Mouse (Mus musculus): ENCODE data around the gene Nme1. TPM values are rescaled to one million over a fixed set of nuclear protein-coding genes. Genes with fewer than 3 reads are reported as not detected.

Nme1 gene
- polyA plus RNA-seq, 1 experiment from 2014 or later, result 444 TPM

GRCm38 (mm10) chr11:93969171-93969570 lies 850 bp upstream of the Nme1 start:
- ATAC-seq (ENCODE audit: low read depth), result no peak
- Histone ChIP-seq H3K9ac (replicated peaks; ENCODE audit: low read depth, low read length) (no peak overlapping the region), H3K4me1 (ENCODE audit: control insufficient read depth, insufficient read depth, low read length) (no peaks in the 10 kb centered on the region), H3K27ac (ENCODE audit: low read depth, low read length) (no peak overlapping the region), H3K9me3 (ENCODE audit: control insufficient read depth, low read length) (no peaks in the 10 kb centered on the region), H3K4me2 (ENCODE audit: low read depth, low read length) (no peak overlapping the region), H3K27me3 (ENCODE audit: control insufficient read depth, insufficient read depth, low read length) (no peaks in the 10 kb centered on the region), H3K4me3 (ENCODE audit: low read depth, low read length) (no peak overlapping the region), H3K36me3 (ENCODE audit: control insufficient read depth, insufficient read depth, low read length) (peaks cover 8% of the 10 kb centered on the region)
- 94% methylated on average over 6 of the region's 6 CpGs for WGBS

GRCm38 (mm10) chr11:93968848-93969128 lies 467 bp upstream of the Nme1 start:
- 0 out of 2 replicates have a peak overlapping the region, but pooled peaks have one; percentile 8 for H3K9ac ChIP-seq (replicated peaks; ENCODE audit: low read depth, low read length)
- WGBS, result 50% methylated on average over 6 of the region's 6 CpGs
- peak overlapping the region; percentile 33 for H3K4me2 ChIP-seq (ENCODE audit: low read depth, low read length)

GRCm38 (mm10) chr11:93967381-93967780 lies 940 bp downstream of the Nme1 start:
- Histone ChIP-seq H3K36me3 (ENCODE audit: control insufficient read depth, insufficient read depth, low read length) (peaks cover 22% of the 10 kb centered on the region), H3K27me3 (ENCODE audit: control insufficient read depth, insufficient read depth, low read length) (no peaks in the 10 kb centered on the region), H3K4me3 (ENCODE audit: low read depth, low read length) (peak overlapping the region; percentile 79), H3K27ac (ENCODE audit: low read depth, low read length) (peak overlapping the region; percentile 84), H3K9me3 (ENCODE audit: control insufficient read depth, low read length) (no peaks in the 10 kb centered on the region), H3K4me1 (ENCODE audit: control insufficient read depth, insufficient read depth, low read length) (no peaks in the 10 kb centered on the region), H3K4me2 (ENCODE audit: low read depth, low read length) (peak overlapping the region; percentile 69), H3K9ac (replicated peaks; ENCODE audit: low read depth, low read length) (peak overlapping the region; percentile 74)
- whole genome bisulfite sequencing, result 4% methylated on average over 11 of the region's 11 CpGs
- no peak for ATAC-seq (ENCODE audit: low read depth)

More at GRCm38 (mm10) chr11:93968848-93969128, 467 bp upstream of the Nme1 start:
- Histone ChIP-seq H3K4me3 (ENCODE audit: low read depth, low read length) (peak overlapping the region; percentile 79), H3K36me3 (ENCODE audit: control insufficient read depth, insufficient read depth, low read length) (peaks cover 10% of the 10 kb centered on the region), H3K9me3 (ENCODE audit: control insufficient read depth, low read length) (no peaks in the 10 kb centered on the region), H3K27me3 (ENCODE audit: control insufficient read depth, insufficient read depth, low read length) (no peaks in the 10 kb centered on the region), H3K27ac (ENCODE audit: low read depth, low read length) (peak overlapping the region; percentile 79), H3K4me1 (ENCODE audit: control insufficient read depth, insufficient read depth, low read length) (no peaks in the 10 kb centered on the region)
- no peak for ATAC-seq (ENCODE audit: low read depth)

GRCm38 (mm10) chr11:93965391-93965790 lies 2.9 kb downstream of the Nme1 start:
- WGBS, result 95% methylated on average over 6 of the region's 6 CpGs

GRCm38 (mm10) chr11:93963013-93963412 lies 5.3 kb downstream of the Nme1 start:
- Histone ChIP-seq H3K9ac (replicated peaks; ENCODE audit: low read depth, low read length) (no peak overlapping the region), H3K4me1 (ENCODE audit: control insufficient read depth, insufficient read depth, low read length) (no peaks in the 10 kb centered on the region), H3K9me3 (ENCODE audit: control insufficient read depth, low read length) (no peaks in the 10 kb centered on the region), H3K4me3 (ENCODE audit: low read depth, low read length) (no peak overlapping the region), H3K36me3 (ENCODE audit: control insufficient read depth, insufficient read depth, low read length) (peaks cover 54% of the 10 kb centered on the region), H3K4me2 (ENCODE audit: low read depth, low read length) (no peak overlapping the region), H3K27ac (ENCODE audit: low read depth, low read length) (no peak overlapping the region), H3K27me3 (ENCODE audit: control insufficient read depth, insufficient read depth, low read length) (no peaks in the 10 kb centered on the region)
- WGBS, result 76% methylated on average over 4 of the region's 4 CpGs
- ATAC-seq (ENCODE audit: low read depth), result no peak

More at GRCm38 (mm10) chr11:93965391-93965790, 2.9 kb downstream of the Nme1 start:
- Histone ChIP-seq H3K4me3 (ENCODE audit: low read depth, low read length) (no peak overlapping the region), H3K9ac (replicated peaks; ENCODE audit: low read depth, low read length) (no peak overlapping the region), H3K4me2 (ENCODE audit: low read depth, low read length) (no peak overlapping the region), H3K27ac (ENCODE audit: low read depth, low read length) (no peak overlapping the region), H3K4me1 (ENCODE audit: control insufficient read depth, insufficient read depth, low read length) (no peaks in the 10 kb centered on the region), H3K9me3 (ENCODE audit: control insufficient read depth, low read length) (no peaks in the 10 kb centered on the region), H3K27me3 (ENCODE audit: control insufficient read depth, insufficient read depth, low read length) (no peaks in the 10 kb centered on the region), H3K36me3 (ENCODE audit: control insufficient read depth, insufficient read depth, low read length) (peaks cover 38% of the 10 kb centered on the region)
- no peak for ATAC-seq (ENCODE audit: low read depth)

GRCm38 (mm10) chr11:93961482-93961881 lies 6.8 kb downstream of the Nme1 start:
- Histone ChIP-seq H3K9me3 (ENCODE audit: control insufficient read depth, low read length) (no peaks in the 10 kb centered on the region), H3K4me3 (ENCODE audit: low read depth, low read length) (no peak overlapping the region), H3K9ac (replicated peaks; ENCODE audit: low read depth, low read length) (no peak overlapping the region), H3K36me3 (ENCODE audit: control insufficient read depth, insufficient read depth, low read length) (peaks cover 59% of the 10 kb centered on the region), H3K27me3 (ENCODE audit: control insufficient read depth, insufficient read depth, low read length) (no peaks in the 10 kb centered on the region), H3K27ac (ENCODE audit: low read depth, low read length) (no peak overlapping the region), H3K4me2 (ENCODE audit: low read depth, low read length) (no peak overlapping the region), H3K4me1 (ENCODE audit: control insufficient read depth, insufficient read depth, low read length) (no peaks in the 10 kb centered on the region)
- 93% methylated on average over 6 of the region's 6 CpGs for WGBS
- ATAC-seq (ENCODE audit: low read depth), result no peak

GRCm38 (mm10) chr11:93957746-93958145 lies 10.6 kb downstream of the Nme1 start:
- peaks cover 41% of the 10 kb centered on the region for H3K36me3 ChIP-seq (ENCODE audit: control insufficient read depth, insufficient read depth, low read length)
- H3K4me3 ChIP-seq (ENCODE audit: low read depth, low read length), result no peak overlapping the region
- H3K27ac ChIP-seq (ENCODE audit: low read depth, low read length), result no peak overlapping the region
- H3K4me2 ChIP-seq (ENCODE audit: low read depth, low read length), result no peak overlapping the region
- H3K27me3 ChIP-seq (ENCODE audit: control insufficient read depth, insufficient read depth, low read length), result no peaks in the 10 kb centered on the region
- no peak overlapping the region; the same call in 1 of the 2 replicates for H3K9ac ChIP-seq (replicated peaks; ENCODE audit: low read depth, low read length)
- peaks cover 8% of the 10 kb centered on the region; the same call in 1 of the 2 replicates for H3K4me1 ChIP-seq (ENCODE audit: control insufficient read depth, insufficient read depth, low read length)
- WGBS, result 84% methylated on average over 4 of the region's 4 CpGs
- no peaks in the 10 kb centered on the region for H3K9me3 ChIP-seq (ENCODE audit: control insufficient read depth, low read length)
- no peak for ATAC-seq (ENCODE audit: low read depth)

GRCm38 (mm10) chr11:93957031-93957555 lies 11.2 kb downstream of the Nme1 start:
- Histone ChIP-seq H3K4me2 (ENCODE audit: low read depth, low read length) (no peak overlapping the region), H3K9me3 (ENCODE audit: control insufficient read depth, low read length) (no peaks in the 10 kb centered on the region), H3K27me3 (ENCODE audit: control insufficient read depth, insufficient read depth, low read length) (no peaks in the 10 kb centered on the region), H3K4me1 (ENCODE audit: control insufficient read depth, insufficient read depth, low read length) (peaks cover 8% of the 10 kb centered on the region; the same call in 1 of the 2 replicates), H3K4me3 (ENCODE audit: low read depth, low read length) (no peak overlapping the region), H3K9ac (replicated peaks; ENCODE audit: low read depth, low read length) (no peak overlapping the region), H3K27ac (ENCODE audit: low read depth, low read length) (no peak overlapping the region), H3K36me3 (ENCODE audit: control insufficient read depth, insufficient read depth, low read length) (peaks cover 35% of the 10 kb centered on the region)
- no peak for ATAC-seq (ENCODE audit: low read depth)
- 83% methylated on average over 2 of the region's 2 CpGs for WGBS

GRCm38 (mm10) chr11:93956159-93956558 lies 12.2 kb downstream of the Nme1 start, which contains the start of gene Nme2:
Gene Nme2 (minus strand): TSS chr11:93956259.
- Histone ChIP-seq H3K27ac (ENCODE audit: low read depth, low read length) (peak within 1 kb of the TSS; percentile 76), H3K27me3 (ENCODE audit: control insufficient read depth, insufficient read depth, low read length) (no peaks in the 10 kb centered on the region), H3K4me3 (ENCODE audit: low read depth, low read length) (peak within 1 kb of the TSS; percentile 51), H3K9me3 (ENCODE audit: control insufficient read depth, low read length) (no peaks in the 10 kb centered on the region), H3K4me1 (ENCODE audit: control insufficient read depth, insufficient read depth, low read length) (peaks cover 8% of the 10 kb centered on the region; the same call in 1 of the 2 replicates), H3K4me2 (ENCODE audit: low read depth, low read length) (peak within 1 kb of the TSS; percentile 93), H3K36me3 (ENCODE audit: control insufficient read depth, insufficient read depth, low read length) (peaks cover 27% of the 10 kb centered on the region), H3K9ac (replicated peaks; ENCODE audit: low read depth, low read length) (peak within 1 kb of the TSS; percentile 56)
- WGBS, result 2% methylated on average over 6 of the region's 6 CpGs
- peak; percentile 35 for ATAC-seq (ENCODE audit: low read depth)
